Mouse (Mus musculus): ENCODE measurements at regions not wholly inside any gene's neighbourhood (a gene's known extent, or its start where the extent isn't known, plus 50 kb on each side); places are given as distances from the start of the nearest gene placed in this dataset.

DNA sequence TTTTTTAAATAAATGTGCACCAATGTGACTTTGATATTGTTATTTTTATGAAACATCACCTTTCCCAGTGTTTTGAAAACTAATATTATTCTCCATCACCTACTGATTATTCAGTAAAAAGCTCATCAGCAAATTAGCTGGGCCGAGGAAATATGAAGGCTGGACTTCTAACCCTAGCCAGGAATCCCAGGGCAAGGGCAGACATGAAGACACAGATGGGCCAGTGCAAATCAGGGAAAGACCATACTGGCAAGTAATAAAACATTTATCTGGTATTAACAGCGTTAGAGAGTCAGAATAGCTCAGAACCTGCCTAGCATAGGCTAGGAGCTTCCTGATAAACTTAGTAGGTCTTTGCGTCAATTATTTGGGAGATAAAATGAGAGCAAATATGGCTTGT is 590.3 kb upstream of the Cenpq start:
- DNase-seq (ENCODE audit: low read depth) = no peak

GRCm38 (mm10) chr17:41512041-41512440 is 577.2 kb upstream of the Cenpq start:
- TF ChIP-seq CTCF (IDR thresholded peaks at IDR 0.05; ENCODE audit: borderline replicate concordance, extremely low read depth, insufficient read depth, insufficient read length) = no peak
- TF ChIP-seq POLR2A (IDR thresholded peaks at IDR 0.05; ENCODE audit: borderline replicate concordance, extremely low read depth, insufficient read depth, insufficient read length, poor library complexity, severe bottlenecking) = no peak
- DNase-seq (ENCODE audit: low read depth) = peak; percentile 8

More for the DNA sequence above, 590.3 kb upstream of the Cenpq start:
- no peak for TF ChIP-seq CTCF (IDR thresholded peaks at IDR 0.05; ENCODE audit: borderline replicate concordance, extremely low read depth, insufficient read depth, insufficient read length)
- no peak for TF ChIP-seq POLR2A (IDR thresholded peaks at IDR 0.05; ENCODE audit: borderline replicate concordance, extremely low read depth, insufficient read depth, insufficient read length, poor library complexity, severe bottlenecking)

GRCm38 (mm10) chr17:41505000-41505399 is 570.2 kb upstream of the Cenpq start:
- peak; percentile 31 for DNase-seq (ENCODE audit: low read depth)
- TF ChIP-seq CTCF (IDR thresholded peaks at IDR 0.05; ENCODE audit: borderline replicate concordance, extremely low read depth, insufficient read depth, insufficient read length) = peak; percentile 18; the same call in 1 of the 2 replicates
- no peak for TF ChIP-seq POLR2A (IDR thresholded peaks at IDR 0.05; ENCODE audit: borderline replicate concordance, extremely low read depth, insufficient read depth, insufficient read length, poor library complexity, severe bottlenecking)
